Mouse (Mus musculus) ES-E14 (cell line): ENCODE measurements around the gene Vcp. TPM values are rescaled to one million over a fixed set of nuclear protein-coding genes. Genes with fewer than 3 reads are reported as not detected.

ENCODE experiments used
- DNase-seq: peaks from one replicate; pipeline ENCODE4 v3.0.0-alpha.2; 2013; ENCODE audit warnings: low read depth, low spot score
- H3K27ac ChIP-seq: 2 replicates; pipeline ENCODE4 v1.5.1; 2012; ENCODE audit warnings: low read depth, mild to moderate bottlenecking, low read length, moderate library complexity, mixed read lengths; ENCODE audit not compliant: poor library complexity, insufficient read depth, severe bottlenecking
- H3K36me3 ChIP-seq: 2 replicates; pipeline ENCODE4 v1.6.1; 2012; ENCODE audit warnings: mild to moderate bottlenecking, low read length, moderate library complexity, mixed read lengths; ENCODE audit not compliant: control insufficient read depth, poor library complexity, insufficient read depth, severe bottlenecking
- H3K4me1 ChIP-seq, 2 experiments: fragments of 150-350 bp in 1 of 2; sonication (generic) in 1 of 2; 2 replicates each; pipeline ENCODE4 v1.6.1; 2012; ENCODE audit warnings: low read length in 2 of 2, mild to moderate bottlenecking in 1 of 2, mixed read lengths in 1 of 2; ENCODE audit not compliant: control insufficient read depth in 2 of 2, insufficient read depth in 2 of 2, poor library complexity in 1 of 2
- H3K4me3 ChIP-seq, 2 experiments: fragments of 150-350 bp in 1 of 2; sonication (generic) in 1 of 2; 2 replicates each; pipeline ENCODE4 v1.5.1; 2012; ENCODE audit warnings: low read length in 2 of 2, low read depth in 1 of 2, mild to moderate bottlenecking in 1 of 2, mixed read lengths in 1 of 2; ENCODE audit not compliant: insufficient read depth in 1 of 2, poor library complexity in 1 of 2, severe bottlenecking in 1 of 2
- H3K9ac ChIP-seq: 2 replicates; pipeline ENCODE4 v1.6.1; 2012; ENCODE audit warnings: low read depth, mild to moderate bottlenecking, low read length, mixed read lengths; ENCODE audit not compliant: poor library complexity, insufficient read depth, severe bottlenecking
- H3K9me3 ChIP-seq: fragments of 150-350 bp; sonication (generic); 2 replicates; pipeline ENCODE4 v1.6.1; 2012; ENCODE audit warnings: low read depth, mild to moderate bottlenecking, low read length; ENCODE audit not compliant: control insufficient read depth, insufficient read depth
- CHD2 ChIP-seq: IDR thresholded peaks from 2 replicates; pipeline ENCODE4 v1.6.1; 2014; ENCODE audit warnings: mild to moderate bottlenecking, low read depth, low read length, inconsistent platforms
- HCFC1 ChIP-seq: IDR thresholded peaks from 2 replicates; pipeline ENCODE4 v1.6.1; 2012; ENCODE audit warnings: low read length, inconsistent platforms, borderline replicate concordance; ENCODE audit not compliant: insufficient read depth
- MAFK ChIP-seq: IDR thresholded peaks from 2 replicates; pipeline ENCODE4 v1.6.1; 2014; ENCODE audit warnings: mild to moderate bottlenecking, low read depth, low read length, inconsistent platforms; ENCODE audit not compliant: insufficient read depth
- ZC3H11A ChIP-seq: IDR thresholded peaks from 2 replicates; pipeline ENCODE4 v1.6.1; 2012; ENCODE audit warnings: low read depth, mild to moderate bottlenecking, inconsistent platforms, low read length, borderline replicate concordance
- ZNF384 ChIP-seq: IDR thresholded peaks from 2 replicates; pipeline ENCODE4 v1.6.1; 2012; ENCODE audit warnings: low read depth, low read length, inconsistent platforms
- in situ Hi-C, 2 experiments: fragments of 600-800 bp; cut with MboI; formaldehyde crosslinking; loops; one replicate each; pipeline ENCODE4 v1.15.1; 2025; ENCODE audit warnings: low sequenced_read_pairs in 2 of 2, inconsistent platforms in 1 of 2; ENCODE audit not compliant: unreplicated experiment in 2 of 2
- total RNA-seq: library from RNA; depleted of rRNA; stranded (reverse); fragments of 300-350 nt; gene quantifications from 2 replicates; pipeline ENCODE4 v1.2.3, GENCODE M21; 2012

Gene Vcp
- total RNA-seq, 1 experiment: 267 TPM

GRCm38 (mm10) chr4:43019641-43020465 is 19.5 kb upstream of the Vcp start:
- no peak for DNase-seq
- Histone ChIP-seq H3K4me3 (peak overlapping the region in 1 of 2 experiments; percentile 9; a peak in 1 of 4 replicates), H3K27ac (no peak overlapping the region), H3K9ac (peak overlapping the region; percentile 21), H3K36me3 (peaks cover 40% of the 10 kb centered on the region), H3K4me1 (peaks cover 2 to 19% of the 10 kb centered on the region in 2 experiments; a peak in 3 of 4 replicates), H3K9me3 (no peaks in the 10 kb centered on the region)
- in situ Hi-C loops: no loop called here
- TF ChIP-seq CHD2: no peak
- no peak for TF ChIP-seq ZC3H11A
- no peak for TF ChIP-seq HCFC1
- no peak for TF ChIP-seq MAFK
- no peak for TF ChIP-seq ZNF384

- in situ Hi-C loops: no loop called here
- H3K36me3 ChIP-seq: peaks cover 38% of the 10 kb centered on the region
- TF ChIP-seq CHD2 (no peak), ZNF384 (no peak), MAFK (no peak), HCFC1 (no peak), ZC3H11A (no peak)
- H3K4me3 ChIP-seq: no peak overlapping the region
- no peak for DNase-seq
- no peaks in the 10 kb centered on the region for H3K9me3 ChIP-seq
- H3K4me1 ChIP-seq: peaks cover 0 to 14% of the 10 kb centered on the region in 2 experiments; a peak in 3 of 4 replicates
- no peak overlapping the region for H3K27ac ChIP-seq
- H3K9ac ChIP-seq: peak overlapping the region; percentile 21; the same call in 1 of the 2 replicates
Observed at GRCm38 (mm10) chr4:43019176-43019575, 18.9 kb upstream of the Vcp start.

DNA sequence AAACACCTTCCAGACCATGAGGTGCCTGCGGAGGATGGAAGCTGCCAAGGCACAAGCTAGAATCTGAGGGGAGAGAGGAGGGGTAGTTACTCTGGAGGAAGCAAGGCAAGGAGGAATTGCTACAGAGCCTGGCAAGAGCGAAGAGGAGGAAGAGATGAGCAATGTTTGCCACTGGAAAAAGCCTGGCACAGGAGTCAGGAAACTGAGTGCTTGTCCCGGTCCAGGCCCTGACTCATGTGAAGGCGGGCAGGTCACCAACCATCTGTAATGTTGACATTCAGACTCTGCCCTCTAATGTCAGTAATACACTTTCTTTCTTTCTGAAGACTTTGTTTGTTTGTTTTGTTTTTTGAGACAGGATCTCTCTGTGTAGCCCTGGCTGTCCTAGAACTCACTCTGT is 17.8 kb upstream of the Vcp start:
- peaks cover 32% of the 10 kb centered on the region for H3K36me3 ChIP-seq
- no peak overlapping the region for H3K4me3 ChIP-seq
- H3K9me3 ChIP-seq: no peaks in the 10 kb centered on the region
- H3K27ac ChIP-seq: no peak overlapping the region
- H3K9ac ChIP-seq: no peak overlapping the region
- in situ Hi-C loops: no loop called here
- TF ChIP-seq MAFK: no peak
- TF ChIP-seq CHD2: no peak
- no peak for TF ChIP-seq ZNF384
- no peak for TF ChIP-seq ZC3H11A
- TF ChIP-seq HCFC1: no peak
- peaks cover 0 to 11% of the 10 kb centered on the region in 2 experiments; a peak in 3 of 4 replicates for H3K4me1 ChIP-seq
- no peak for DNase-seq

DNA sequence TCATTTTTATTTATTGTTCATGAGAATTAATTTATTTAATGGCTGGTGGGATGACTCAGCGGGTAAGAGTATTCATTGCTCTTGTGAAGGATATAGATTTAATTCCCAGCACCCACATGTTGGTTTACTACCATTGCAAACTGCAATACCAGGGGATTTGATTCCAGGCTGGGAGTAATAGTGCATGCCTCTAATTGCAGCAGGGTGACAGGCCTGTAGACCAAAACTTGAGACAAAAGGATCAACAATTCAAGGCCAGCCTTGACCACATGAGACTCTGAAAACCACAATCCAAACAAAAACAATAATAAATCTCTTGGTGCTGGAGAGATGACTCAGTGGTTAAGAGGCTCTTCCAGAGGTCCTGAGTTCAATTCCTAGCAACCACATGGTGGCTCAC is 11.8 kb upstream of the Vcp start:
- H3K27ac ChIP-seq: no peak overlapping the region
- DNase-seq: no peak
- no peak overlapping the region for H3K4me3 ChIP-seq
- in situ Hi-C loops: no loop called here
- H3K36me3 ChIP-seq: 0 out of 2 replicates have a peak, but pooled peaks cover 2% of the 10 kb centered on the region
- TF ChIP-seq ZC3H11A (no peak), MAFK (no peak), HCFC1 (no peak), ZNF384 (no peak), CHD2 (no peak)
- no peaks in the 10 kb centered on the region for H3K9me3 ChIP-seq
- H3K4me1 ChIP-seq: peaks cover 0 to 10% of the 10 kb centered on the region in 2 experiments; a peak in 2 of 4 replicates
- no peak overlapping the region for H3K9ac ChIP-seq
